Mouse (Mus musculus) kidney, adult 2 months (tissue): ENCODE measurements around the gene Foxk2. TPM values are rescaled to one million over a fixed set of nuclear protein-coding genes. Genes with fewer than 3 reads are reported as not detected.
"Not testable (repeated sequence)": the region's sequence is repeated elsewhere in the genome, so short reads cannot be mapped to it uniquely, and the experiment has no call there.

Source experiments
- DNase-seq: peaks from one replicate; pipeline ENCODE4 v3.0.0; 2021
- H3K27ac ChIP-seq: fragments of 200-500 bp; 2 replicates; pipeline ENCODE4 v1.5.1; 2012; ENCODE audit warnings: low read depth, low read length, control low read depth, inconsistent platforms; ENCODE audit not compliant: insufficient read depth
- H3K27me3 ChIP-seq: fragments of 200-500 bp; replicated peaks from 2 replicates; pipeline ENCODE4 v1.6.1; 2012; ENCODE audit warnings: mild to moderate bottlenecking, moderate library complexity, low read length, inconsistent platforms; ENCODE audit not compliant: control insufficient read depth, insufficient read depth
- H3K36me3 ChIP-seq: fragments of 200-500 bp; 2 replicates; pipeline ENCODE4 v1.6.1; 2012; ENCODE audit warnings: mild to moderate bottlenecking, moderate library complexity, low read length, inconsistent platforms; ENCODE audit not compliant: control insufficient read depth, insufficient read depth
- H3K4me1 ChIP-seq: fragments of 200-500 bp; 2 replicates; pipeline ENCODE4 v1.6.1; 2011; ENCODE audit warnings: low read length; ENCODE audit not compliant: control insufficient read depth, insufficient read depth
- H3K4me3 ChIP-seq: fragments of 200-500 bp; 2 replicates; pipeline ENCODE4 v1.5.1; 2011; ENCODE audit warnings: mild to moderate bottlenecking, low read depth, low read length, control low read depth; ENCODE audit not compliant: insufficient read depth
- CTCF ChIP-seq: fragments of 200-500 bp; conservative IDR thresholded peaks from 2 replicates; pipeline ENCODE4 v1.5.1; 2011; ENCODE audit warnings: low read depth, mild to moderate bottlenecking, control low read depth, low read length, moderate library complexity, mixed read lengths; ENCODE audit not compliant: insufficient read depth, insufficient read length
- POLR2A ChIP-seq: fragments of 200-500 bp; IDR thresholded peaks from one replicate; pipeline ENCODE4 v1.6.1; 2011; ENCODE audit warnings: low read depth, low read length, control low read depth
- WGBS: fragments of 180-500 bp; shearing (Covaris S2); methylation state at CpG from one replicate; pipeline ENCODE4 v1.1.7; 2018; 5-methylcytosine and 5-hydroxymethylcytosine counted together
- polyA plus RNA-seq: library from polyadenylated mRNA; depleted of rRNA; stranded (reverse); fragments of >200 nt; gene quantifications from 2 replicates; pipeline ENCODE4 v1.2.3, GENCODE M21; 2012; rRNA removed

The Foxk2 gene
- polyA plus RNA-seq, 1 experiment: 18.2 TPM

- no peaks in the 10 kb centered on the region for H3K27me3 ChIP-seq
- TF ChIP-seq POLR2A (no peak), CTCF (no peak)
- 68% methylated on average over 2 of the region's 2 CpGs for WGBS
- H3K4me3 ChIP-seq: no peak overlapping the region
- H3K27ac ChIP-seq: no peak overlapping the region
- peak; percentile 6 for DNase-seq
- H3K36me3 ChIP-seq: no peaks in the 10 kb centered on the region
- H3K4me1 ChIP-seq: no peaks in the 10 kb centered on the region; the same call in 1 of the 2 replicates
Measured at GRCm38 (mm10) chr11:121347036-121347435, 87.2 kb downstream of the Foxk2 start.

GRCm38 (mm10) chr11:121348166-121348565, 88.4 kb downstream of the Foxk2 start:
- no peak overlapping the region for H3K4me3 ChIP-seq
- H3K4me1 ChIP-seq: peaks cover 2% of the 10 kb centered on the region; the same call in 1 of the 2 replicates
- no peaks in the 10 kb centered on the region for H3K36me3 ChIP-seq
- no peaks in the 10 kb centered on the region for H3K27me3 ChIP-seq
- WGBS: 87% methylated on average over 2 of the region's 2 CpGs
- no peak for DNase-seq
- TF ChIP-seq POLR2A: no peak
- TF ChIP-seq CTCF: no peak
- H3K27ac ChIP-seq: no peak overlapping the region

- DNase-seq, H3K27ac ChIP-seq, H3K4me1 ChIP-seq, H3K36me3 ChIP-seq, H3K27me3 ChIP-seq, H3K4me3 ChIP-seq: not testable (repeated sequence)
- 82% methylated on average over 3 of the region's 3 CpGs for WGBS
- TF ChIP-seq CTCF: 0 out of 2 replicates have a peak, but pooled peaks have one; percentile 4
Measured at GRCm38 (mm10) chr11:121348727-121349126, 88.9 kb downstream of the Foxk2 start.

- TF ChIP-seq POLR2A (no peak), CTCF (0 out of 2 replicates have a peak, but pooled peaks have one; percentile 14)
- no peaks in the 10 kb centered on the region for H3K27me3 ChIP-seq
- no peaks in the 10 kb centered on the region for H3K36me3 ChIP-seq
- H3K4me3 ChIP-seq: peak overlapping the region; percentile 70
- DNase-seq: peak; percentile 30
- peak overlapping the region; percentile 83 for H3K27ac ChIP-seq
- 2% methylated on average over 41 of the region's 41 CpGs for WGBS
- H3K4me1 ChIP-seq: peaks cover 7% of the 10 kb centered on the region
Measured at GRCm38 (mm10) chr11:121353326-121354090, 93.7 kb downstream of the Foxk2 start.

- WGBS: under 1% methylated on average over 69 of the region's 69 CpGs
- DNase-seq: peak; percentile 99
- peaks cover 7% of the 10 kb centered on the region for H3K4me1 ChIP-seq
- H3K27me3 ChIP-seq: no peaks in the 10 kb centered on the region
- peak within 1 kb of the TSS; percentile 83 for H3K27ac ChIP-seq
- H3K36me3 ChIP-seq: no peaks in the 10 kb centered on the region
- peak within 1 kb of the TSS; percentile 70 for H3K4me3 ChIP-seq
- TF ChIP-seq POLR2A (peak; percentile 69), CTCF (no peak)
Measured at GRCm38 (mm10) chr11:121354091-121354707, 94.4 kb downstream of the Foxk2 start, which contains the start of gene Wdr45b. Gene Wdr45b, minus strand, starts transcription at chr11:121354445.

Other genes starting within 250 kb of the Foxk2 start
- gene Cd7, start 220.6 kb upstream of the Foxk2 start, polyA plus RNA-seq: 1.2 and 3.0 TPM in 2 replicates
- gene Sectm1b, start 196.4 kb upstream of the Foxk2 start, polyA plus RNA-seq: 66.6 and 75.2 TPM in 2 replicates
- 2.1 and 2.8 TPM in 2 replicates for gene Sectm1a, start 178.8 kb upstream of the Foxk2 start, polyA plus RNA-seq
- gene Tex19.2, start 141.3 kb upstream of the Foxk2 start, polyA plus RNA-seq: not detected in 2 replicates
- not detected in 2 replicates for gene Tex19.1, start 113.8 kb upstream of the Foxk2 start, polyA plus RNA-seq
- gene Uts2r, start 99.7 kb upstream of the Foxk2 start, polyA plus RNA-seq: not detected in 2 replicates
- 18.3 and 23.6 TPM in 2 replicates for gene Hexdc, start 55.6 kb upstream of the Foxk2 start, polyA plus RNA-seq
- gene Ogfod3, start 55.3 kb upstream of the Foxk2 start, polyA plus RNA-seq: 25.4 and 27.4 TPM in 2 replicates
- gene Cybc1, start 30.7 kb upstream of the Foxk2 start, polyA plus RNA-seq: 13.7 and 15.3 TPM in 2 replicates
- gene Narf, start 22.7 kb upstream of the Foxk2 start, polyA plus RNA-seq: 41.8 and 54.1 TPM in 2 replicates
- gene Wdr45b, start 94.5 kb downstream of the Foxk2 start, polyA plus RNA-seq: 54.5 and 59.4 TPM in 2 replicates
- 1.8 and 2.5 TPM in 2 replicates for gene Rab40b, start 128.3 kb downstream of the Foxk2 start, polyA plus RNA-seq
- 14.9 and 19.6 TPM in 2 replicates for gene Fn3krp, start 161.4 kb downstream of the Foxk2 start, polyA plus RNA-seq
- gene Fn3k, start 174.9 kb downstream of the Foxk2 start, polyA plus RNA-seq: 30.6 and 33.7 TPM in 2 replicates
- 58.9 and 70.1 TPM in 2 replicates for gene Tbcd, start 192.0 kb downstream of the Foxk2 start, polyA plus RNA-seq